Mouse (Mus musculus) G1E (cell line): ENCODE data around the gene Defb25.

Source experiments
- CTCF ChIP-seq: IDR thresholded peaks from 2 replicates; pipeline ENCODE4 v1.5.1; 2012; ENCODE audit warnings: low read depth, low read length, inconsistent platforms, mixed read lengths
- GATA1 ChIP-seq: IDR thresholded peaks from 2 replicates; pipeline ENCODE4 v1.6.1; 2012; ENCODE audit warnings: borderline replicate concordance, low read length, inconsistent platforms, mixed read lengths
- GATA2 ChIP-seq: IDR thresholded peaks from 2 replicates; pipeline ENCODE4 v1.6.1; 2012; ENCODE audit warnings: low read depth, low read length, inconsistent platforms, borderline replicate concordance
- POLR2AphosphoS5 ChIP-seq: IDR thresholded peaks from 2 replicates; pipeline ENCODE4 v1.6.1; 2012; ENCODE audit warnings: low read depth, low read length, inconsistent platforms; ENCODE audit not compliant: insufficient replicate concordance
- TAL1 ChIP-seq: conservative IDR thresholded peaks from 2 replicates; pipeline ENCODE4 v1.6.1; 2012; ENCODE audit warnings: low read depth, low read length, inconsistent platforms, mixed read lengths

DNA sequence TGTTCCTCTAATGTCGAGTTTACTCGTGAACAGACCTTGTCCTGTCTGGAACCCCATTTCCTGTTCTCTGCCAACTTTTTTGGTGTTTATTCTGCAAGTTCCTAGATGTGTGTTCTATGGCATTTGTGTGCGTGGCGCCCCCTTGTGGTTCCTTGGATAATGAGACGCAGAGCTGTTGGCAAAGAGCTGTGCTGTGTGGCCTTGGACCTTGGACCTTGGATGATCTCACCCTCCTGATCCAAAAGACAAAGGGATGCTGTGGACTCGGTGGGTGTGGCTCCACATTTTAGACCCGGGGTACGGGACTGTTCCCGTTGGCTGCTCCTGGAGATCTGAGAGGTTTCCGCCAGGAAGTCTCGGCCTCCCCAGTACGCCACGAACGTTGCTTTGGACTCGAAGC, 18.8 kb downstream of the Defb25 start, which contains the start of gene Defb36:
- TF ChIP-seq CTCF: 0 out of 2 replicates have a peak, but pooled peaks have one; percentile 8
- TF ChIP-seq GATA1: no peak
- TF ChIP-seq POLR2AphosphoS5: no peak
- TF ChIP-seq TAL1: no peak
- TF ChIP-seq GATA2: no peak
